Mouse (Mus musculus): ENCODE results near the gene Gfi1b.

- no peak for TF ChIP-seq CTCF (IDR thresholded peaks at IDR 0.05; ENCODE audit: extremely low read depth, insufficient read depth, insufficient read length, insufficient replicate concordance)
- no peak for TF ChIP-seq POLR2A (IDR thresholded peaks at IDR 0.05; ENCODE audit: low read depth, low read length)
These were observed 9.2 kb downstream of the Gfi1b start for GRCm38 (mm10) chr2:28612436-28613063.

Data from spleen, adult 2 months (tissue).